Mouse (Mus musculus) CH12.LX (cell line): ENCODE results near the gene Olfr67.

Experiments
- CTCF ChIP-seq, 2 experiments: IDR thresholded peaks in 1 of 2; conservative IDR thresholded peaks in 1 of 2; 2 replicates each; pipeline ENCODE4 v1.5.1; 2011 to 2012; ENCODE audit warnings: low read depth in 2 of 2, low read length in 2 of 2, improper control_type of control experiment in 1 of 2, inconsistent platforms in 1 of 2, mild to moderate bottlenecking in 1 of 2, moderate library complexity in 1 of 2
- E2F4 ChIP-seq: IDR thresholded peaks from 2 replicates; pipeline ENCODE4 v1.6.1; 2011; ENCODE audit warnings: low read depth, low read length, improper control_type of control experiment; ENCODE audit not compliant: insufficient replicate concordance
- HCFC1 ChIP-seq: IDR thresholded peaks from 2 replicates; pipeline ENCODE4 v1.6.1; 2012; ENCODE audit warnings: low read depth, mild to moderate bottlenecking, inconsistent platforms, low read length, improper control_type of control experiment
- MEF2A ChIP-seq: IDR thresholded peaks from 2 replicates; pipeline ENCODE4 v1.6.1; 2014; ENCODE audit warnings: low read depth, mild to moderate bottlenecking, inconsistent platforms, low read length, improper control_type of control experiment, borderline replicate concordance
- POLR2A ChIP-seq: IDR thresholded peaks from 2 replicates; pipeline ENCODE4 v1.6.1; 2011; ENCODE audit warnings: low read depth, mild to moderate bottlenecking, improper control_type of control experiment, low read length
- RCOR1 ChIP-seq: conservative IDR thresholded peaks from 2 replicates; pipeline ENCODE4 v1.6.1; 2012; ENCODE audit warnings: low read depth, mild to moderate bottlenecking, inconsistent platforms, low read length, improper control_type of control experiment
- TCF12 ChIP-seq: IDR thresholded peaks from 2 replicates; pipeline ENCODE4 v1.6.1; 2014; ENCODE audit warnings: low read depth, mild to moderate bottlenecking, inconsistent platforms, low read length, improper control_type of control experiment
- ZKSCAN1 ChIP-seq: IDR thresholded peaks from 2 replicates; pipeline ENCODE4 v1.6.1; 2012; ENCODE audit warnings: low read depth, inconsistent platforms, low read length, improper control_type of control experiment, borderline replicate concordance

- no peak for TF ChIP-seq ZKSCAN1
- TF ChIP-seq MEF2A, result peak; percentile 59; the same call in 1 of the 2 replicates
- no peak for TF ChIP-seq E2F4
- no peak for TF ChIP-seq CTCF (conservative IDR thresholded peaks at IDR 0.05 in 1 of 2, IDR thresholded peaks at IDR 0.05 in 1 of 2; ENCODE audit: low read depth in 2 of 2, low read length in 2 of 2)
- no peak for TF ChIP-seq POLR2A
- TF ChIP-seq HCFC1, result no peak
- TF ChIP-seq RCOR1, result no peak
- TF ChIP-seq TCF12, result no peak
Measured at GRCm38 (mm10) chr7:103812174-103812573, 20.6 kb upstream of the Olfr67 start.
